In the genomic region with DNA sequence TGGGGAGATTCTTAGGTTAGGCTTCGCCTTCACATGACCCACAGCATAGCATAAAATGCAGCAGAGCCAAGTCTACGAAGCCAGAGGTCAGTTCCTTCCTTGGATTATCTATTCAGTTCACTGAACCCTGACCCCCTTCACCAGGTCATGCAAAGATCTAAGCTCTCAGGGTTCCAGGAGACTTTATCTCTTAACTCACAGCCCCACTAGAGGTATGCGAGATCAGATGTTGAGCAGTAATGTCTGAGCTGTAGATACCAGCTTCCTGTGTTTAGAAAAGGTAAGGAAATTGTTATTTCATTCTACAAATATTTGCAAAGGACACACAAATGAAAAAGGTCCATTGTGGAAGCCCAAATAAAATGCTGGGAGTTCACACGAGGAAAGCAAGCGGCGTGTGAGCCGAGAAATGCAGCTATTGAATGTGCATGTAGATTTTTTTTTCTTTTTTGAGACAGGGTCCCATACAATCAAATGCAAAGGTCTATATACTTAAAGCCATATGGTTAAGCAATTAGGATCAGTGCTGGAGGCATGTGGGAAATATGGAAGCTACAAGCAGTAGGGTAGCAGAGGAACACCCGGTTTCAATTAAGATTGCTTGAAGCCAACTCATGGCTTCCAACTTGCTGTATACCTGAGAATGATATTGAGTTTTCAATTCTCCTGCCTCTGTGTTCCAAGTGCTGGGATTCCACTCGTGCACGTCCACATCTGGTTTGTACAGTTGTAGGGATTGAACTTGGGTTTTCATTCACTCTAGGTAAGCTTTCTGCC, we compare ENCODE assay signal across 19 mouse cellular contexts. TPM values are rescaled to one million over a fixed set of nuclear protein-coding genes. Genes with fewer than 3 reads are reported as not detected.
DNase-seq lines count a peak whose midpoint lies in the region; ATAC-seq and TF ChIP-seq lines count a peak whose summit lies in the region.
"Had no signal": no experiment of that assay in that cellular context is flagged by ENCODE, and none has a peak within 500 bp of the region (broad histone marks: within the 10 kb centered on the region; RNA-seq: fewer than 3 reads in every experiment).

No protein-coding gene starts in this region.

- no peaks in the 10 kb centered on the region for H3K9me3 ChIP-seq in lung, postnatal 0 days (ENCODE audit: low read length)
- no peaks in the 10 kb centered on the region for H3K9me3 ChIP-seq in embryonic facial prominence, embryonic 14.5 days (ENCODE audit: control insufficient read depth, low read length)
- no peaks in the 10 kb centered on the region for H3K9me3 ChIP-seq in limb, embryonic 12.5 days
- H3K9me3 ChIP-seq in forebrain, embryonic 11.5 days (ENCODE audit: control insufficient read depth, low read length): no peaks in the 10 kb centered on the region
- H3K9me3 ChIP-seq: forebrain, embryonic 13.5 days; heart, embryonic 13.5 days; hindbrain, embryonic 12.5 days had no signal

- no peak overlapping the region for H3K4me3 ChIP-seq in lung, postnatal 0 days (ENCODE audit: low read depth, low read length)
- H3K4me3 ChIP-seq in embryonic facial prominence, embryonic 14.5 days (ENCODE audit: low read depth, low read length): no peak overlapping the region
- no peak overlapping the region for H3K4me3 ChIP-seq in limb, embryonic 12.5 days (replicated peaks)
- no peak overlapping the region for H3K4me3 ChIP-seq in forebrain, embryonic 11.5 days (ENCODE audit: low read depth, low read length)
- H3K4me3 ChIP-seq: forebrain, embryonic 13.5 days; gastrocnemius, adult 2 months; heart, embryonic 13.5 days; hindbrain, embryonic 12.5 days had no signal

- H3K4me2 ChIP-seq in lung, postnatal 0 days (replicated peaks; ENCODE audit: low read depth, low read length): no peak overlapping the region
- H3K4me2 ChIP-seq in embryonic facial prominence, embryonic 14.5 days (ENCODE audit: low read depth, low read length): no peak overlapping the region
- no peak overlapping the region for H3K4me2 ChIP-seq in limb, embryonic 12.5 days
- H3K4me2 ChIP-seq in forebrain, embryonic 11.5 days (ENCODE audit: low read depth, low read length, severe bottlenecking): no peak overlapping the region
- H3K4me2 ChIP-seq: forebrain, embryonic 13.5 days; heart, embryonic 13.5 days; hindbrain, embryonic 12.5 days had no signal

- peak; percentile 67 for ATAC-seq in lung, postnatal 0 days
- ATAC-seq in embryonic facial prominence, embryonic 14.5 days (ENCODE audit: low read depth): no peak
- 0 out of 2 replicates have a peak, but pooled peaks have one; percentile 37 for ATAC-seq in limb, embryonic 12.5 days (ENCODE audit: insufficient number of reproducible peaks, insufficient read depth, low FRiP score, low TSS enrichment, low read depth)
- ATAC-seq in forebrain, embryonic 11.5 days (replicated peaks; ENCODE audit: low FRiP score): no peak
- ATAC-seq: forebrain, embryonic 13.5 days; hindbrain, embryonic 16.5 days had no signal

- no peak overlapping the region for H3K9ac ChIP-seq in lung, postnatal 0 days (replicated peaks; ENCODE audit: low read depth)
- no peak overlapping the region for H3K9ac ChIP-seq in embryonic facial prominence, embryonic 14.5 days (ENCODE audit: low read depth, low read length)
- H3K9ac ChIP-seq in limb, embryonic 12.5 days (replicated peaks): no peak overlapping the region
- H3K9ac ChIP-seq in forebrain, embryonic 11.5 days (ENCODE audit: low read length): no peak overlapping the region
- H3K9ac ChIP-seq: forebrain, embryonic 13.5 days; heart, embryonic 13.5 days; hindbrain, embryonic 12.5 days had no signal

- no peak for TF ChIP-seq CTCF in lung, postnatal 0 days (IDR thresholded peaks at IDR 0.05)

- no peaks in the 10 kb centered on the region for H3K36me3 ChIP-seq in lung, postnatal 0 days (ENCODE audit: insufficient read depth, low read length)
- H3K36me3 ChIP-seq in embryonic facial prominence, embryonic 14.5 days (ENCODE audit: control insufficient read depth, insufficient read depth, low read length): no peaks in the 10 kb centered on the region
- no peaks in the 10 kb centered on the region for H3K36me3 ChIP-seq in limb, embryonic 12.5 days
- no peaks in the 10 kb centered on the region for H3K36me3 ChIP-seq in forebrain, embryonic 11.5 days (ENCODE audit: control insufficient read depth, insufficient read depth, low read length)
- H3K36me3 ChIP-seq: heart, embryonic 13.5 days; hindbrain, embryonic 12.5 days had no signal

- peak; percentile 97 for TF ChIP-seq EP300 in lung, postnatal 0 days (IDR thresholded peaks at IDR 0.05)

- WGBS in lung, postnatal 0 days: 68% methylated on average over 10 of the region's 10 CpGs
- 55% methylated on average over 10 of the region's 10 CpGs for WGBS in embryonic facial prominence, embryonic 14.5 days
- WGBS in limb, embryonic 12.5 days: 61% methylated on average over 10 of the region's 10 CpGs
- WGBS in forebrain, embryonic 11.5 days: 85% methylated on average over 10 of the region's 10 CpGs

- no peak for DNase-seq in lung, postnatal 0 days (ENCODE audit: low spot score)
- DNase-seq in lung, postnatal 14 days: no peak
- DNase-seq in embryonic facial prominence, embryonic 14.5 days (ENCODE audit: low spot score): peak; percentile 53
- DNase-seq in lung, postnatal 36 days: peak; percentile 63
- no peak for DNase-seq in spleen, postnatal 14 days (ENCODE audit: low spot score in 2 of 2)
- DNase-seq in adrenal gland, postnatal 10 days: no peak
- DNase-seq in forebrain, embryonic 11.5 days (ENCODE audit: low spot score): no peak
- DNase-seq: adrenal gland, postnatal 14 days; cerebellum, adult 11-12 months; cerebellum, adult 9-11 months; cerebellum, postnatal 36 days; gastrocnemius, adult 2 months; gastrocnemius, postnatal 25 days; heart, postnatal 4 days had no signal

- peaks cover 4% of the 10 kb centered on the region; the same call in 1 of the 2 replicates for H3K4me1 ChIP-seq in lung, postnatal 0 days (ENCODE audit: insufficient read depth, low read depth, low read length)
- peaks cover 10% of the 10 kb centered on the region; the same call in 1 of the 2 replicates for H3K4me1 ChIP-seq in embryonic facial prominence, embryonic 14.5 days (ENCODE audit: control insufficient read depth, insufficient read depth, low read length)
- peaks cover 12% of the 10 kb centered on the region for H3K4me1 ChIP-seq in limb, embryonic 12.5 days (replicated peaks)
- H3K4me1 ChIP-seq in forebrain, embryonic 11.5 days (replicated peaks; ENCODE audit: control insufficient read depth, insufficient read depth, low read length): no peaks in the 10 kb centered on the region
- H3K4me1 ChIP-seq: forebrain, embryonic 13.5 days; heart, embryonic 13.5 days had no signal

- no peaks in the 10 kb centered on the region for H3K27me3 ChIP-seq in lung, postnatal 0 days (replicated peaks; ENCODE audit: insufficient read depth, low read length)
- H3K27me3 ChIP-seq in embryonic facial prominence, embryonic 14.5 days (replicated peaks; ENCODE audit: control insufficient read depth, insufficient read depth, low read length): no peaks in the 10 kb centered on the region
- H3K27me3 ChIP-seq in limb, embryonic 12.5 days: no peaks in the 10 kb centered on the region
- no peaks in the 10 kb centered on the region for H3K27me3 ChIP-seq in forebrain, embryonic 11.5 days (ENCODE audit: control insufficient read depth, insufficient read depth, low read length)
- H3K27me3 ChIP-seq: forebrain, embryonic 13.5 days; heart, embryonic 13.5 days; hindbrain, embryonic 12.5 days had no signal

- H3K27ac ChIP-seq in lung, postnatal 0 days (ENCODE audit: low read length): peak overlapping the region; percentile 40; the same call in 1 of the 2 replicates
- no peak overlapping the region for H3K27ac ChIP-seq in embryonic facial prominence, embryonic 14.5 days (replicated peaks; ENCODE audit: low read depth, low read length)
- H3K27ac ChIP-seq in limb, embryonic 12.5 days: peak overlapping the region; percentile 56; the same call in 1 of the 2 replicates
- no peak overlapping the region for H3K27ac ChIP-seq in forebrain, embryonic 11.5 days (ENCODE audit: low read depth, low read length)
- H3K27ac ChIP-seq: forebrain, embryonic 13.5 days; gastrocnemius, adult 2 months; heart, embryonic 13.5 days; hindbrain, embryonic 12.5 days had no signal

RNA-seq across cellular contexts. Expression of a gene that starts 51.9 kb away (rescaled TPM):
- 266 and 283 TPM in 2 replicates for polyA plus RNA-seq in lung, postnatal 0 days (2015; fragmentation: Nextera tagmentation; extraction: Ambion mirVana)
- polyA plus RNA-seq in embryonic facial prominence, embryonic 14.5 days (2014; fragmentation: Nextera tagmentation; extraction: Ambion mirVana): 29.7 and 32.3 TPM in 2 replicates
- 7.2 and 8.4 TPM in 2 replicates for polyA plus RNA-seq in limb, embryonic 12.5 days (2016; fragmentation: Nextera tagmentation; extraction: Ambion mirVana)
- total RNA-seq in adrenal gland, postnatal 10 days (2021): 1 to 10 TPM; 7.8 to 9.5 TPM
- polyA plus RNA-seq in forebrain, embryonic 11.5 days (2014; fragmentation: Nextera tagmentation; extraction: Ambion mirVana): 4.7 and 5.8 TPM in 2 replicates

Comparison
In these comparisons a context has a peak if more than half of its experiments do, and no peak if none do; other contexts are left out.
1. DNase-seq: peak in embryonic facial prominence, embryonic 14.5 days (single experiment) and lung, postnatal 36 days (single experiment); none in lung, postnatal 0 days (single experiment), lung, postnatal 14 days (single experiment), spleen, postnatal 14 days (0 of 2), adrenal gland, postnatal 10 days (single experiment) and forebrain, embryonic 11.5 days (single experiment).
2. ATAC-seq: peak in lung, postnatal 0 days (single experiment) and limb, embryonic 12.5 days (single experiment); none in embryonic facial prominence, embryonic 14.5 days (single experiment) and forebrain, embryonic 11.5 days (single experiment).
3. H3K27ac ChIP-seq: peak in lung, postnatal 0 days (single experiment) and limb, embryonic 12.5 days (single experiment); none in embryonic facial prominence, embryonic 14.5 days (single experiment) and forebrain, embryonic 11.5 days (single experiment).